Mouse (Mus musculus) ES-Bruce4 (cell line): ENCODE data around the gene Neurog2. TPM values are rescaled to one million over a fixed set of nuclear protein-coding genes. Genes with fewer than 3 reads are reported as not detected.

ENCODE experiments used
- H3K27ac ChIP-seq: 2 replicates; pipeline ENCODE4 v1.5.1; 2012; ENCODE audit warnings: low read length, inconsistent platforms; ENCODE audit not compliant: insufficient read depth
- H3K27me3 ChIP-seq: 2 replicates; pipeline ENCODE4 v1.6.1; 2012; ENCODE audit warnings: mild to moderate bottlenecking, low read length, inconsistent platforms; ENCODE audit not compliant: control insufficient read depth, poor library complexity, insufficient read depth, severe bottlenecking
- H3K36me3 ChIP-seq: 2 replicates; pipeline ENCODE4 v1.6.1; 2012; ENCODE audit warnings: inconsistent platforms, mild to moderate bottlenecking, low read length, moderate library complexity; ENCODE audit not compliant: control insufficient read depth, poor library complexity, insufficient read depth, severe bottlenecking
- H3K4me1 ChIP-seq: one replicate; pipeline ENCODE4 v1.8.1; 2011; ENCODE audit warnings: low read length; ENCODE audit not compliant: control insufficient read depth, insufficient read depth
- H3K4me3 ChIP-seq: 2 replicates; pipeline ENCODE4 v1.5.1; 2011; ENCODE audit warnings: low read depth, mild to moderate bottlenecking, low read length
- H3K9ac ChIP-seq: 2 replicates; pipeline ENCODE4 v1.6.1; 2012; ENCODE audit warnings: low read depth, mild to moderate bottlenecking, inconsistent platforms; ENCODE audit not compliant: poor library complexity, severe bottlenecking
- H3K9me3 ChIP-seq: replicated peaks from 2 replicates; pipeline ENCODE4 v1.6.1; 2012; ENCODE audit warnings: mild to moderate bottlenecking, low read length, inconsistent platforms; ENCODE audit not compliant: control insufficient read depth, poor library complexity, insufficient read depth, severe bottlenecking
- CTCF ChIP-seq: IDR thresholded peaks from one replicate; pipeline ENCODE4 v1.8.1; 2011; ENCODE audit warnings: low read depth, low read length
- EP300 ChIP-seq: IDR thresholded peaks from 2 replicates; pipeline ENCODE4 v1.6.1; 2011; ENCODE audit warnings: low read depth, low read length; ENCODE audit not compliant: insufficient read depth
- POLR2A ChIP-seq: IDR thresholded peaks from one replicate; pipeline ENCODE4 v1.8.1; 2011; ENCODE audit warnings: low read length; ENCODE audit not compliant: insufficient read depth
- polyA plus RNA-seq: library from polyadenylated mRNA; stranded (reverse); fragments of >200 nt; gene quantifications from 2 replicates; pipeline ENCODE4 v1.2.4, GENCODE M21; 2011; ENCODE audit warnings: low read depth; ENCODE audit not compliant: missing spikeins, insufficient read depth, insufficient read length

Gene Neurog2
- polyA plus RNA-seq, 1 experiment = not detected

GRCm38 (mm10) chr3:127630735-127631372, 2.1 kb upstream of the Neurog2 start:
- H3K4me3 ChIP-seq = no peak overlapping the region
- no peak overlapping the region for H3K27ac ChIP-seq
- TF ChIP-seq CTCF (no peak), EP300 (no peak), POLR2A (no peak)
- H3K36me3 ChIP-seq = no peaks in the 10 kb centered on the region
- no peaks in the 10 kb centered on the region for H3K4me1 ChIP-seq
- no peaks in the 10 kb centered on the region for H3K9me3 ChIP-seq
- peaks cover 37% of the 10 kb centered on the region for H3K27me3 ChIP-seq
- no peak overlapping the region for H3K9ac ChIP-seq

- Histone ChIP-seq H3K27me3 (peaks cover 35% of the 10 kb centered on the region), H3K4me3 (no peak overlapping the region), H3K4me1 (no peaks in the 10 kb centered on the region), H3K9me3 (no peaks in the 10 kb centered on the region), H3K27ac (no peak overlapping the region), H3K9ac (no peak overlapping the region), H3K36me3 (no peaks in the 10 kb centered on the region)
- TF ChIP-seq CTCF (no peak), EP300 (no peak), POLR2A (no peak)
Measured at GRCm38 (mm10) chr3:127631582-127631981, 1.4 kb upstream of the Neurog2 start.

GRCm38 (mm10) chr3:127632531-127632930, 404 bp upstream of the Neurog2 start:
- Histone ChIP-seq H3K9me3 (no peaks in the 10 kb centered on the region), H3K9ac (no peak overlapping the region), H3K4me1 (no peaks in the 10 kb centered on the region), H3K4me3 (peak overlapping the region; percentile 67), H3K36me3 (no peaks in the 10 kb centered on the region), H3K27ac (no peak overlapping the region), H3K27me3 (peaks cover 30% of the 10 kb centered on the region)
- TF ChIP-seq POLR2A (no peak), EP300 (no peak), CTCF (no peak)

- no peaks in the 10 kb centered on the region for H3K4me1 ChIP-seq
- no peaks in the 10 kb centered on the region for H3K36me3 ChIP-seq
- H3K9me3 ChIP-seq = no peaks in the 10 kb centered on the region
- peak; percentile 64 for TF ChIP-seq CTCF
- TF ChIP-seq EP300 = no peak
- H3K27me3 ChIP-seq = peaks cover 24% of the 10 kb centered on the region
- no peak overlapping the region for H3K27ac ChIP-seq
- H3K9ac ChIP-seq = no peak overlapping the region
- peak overlapping the region; percentile 66 for H3K4me3 ChIP-seq
Measured at GRCm38 (mm10) chr3:127634101-127634983, 1.4 kb downstream of the Neurog2 start.

- H3K36me3 ChIP-seq = no peaks in the 10 kb centered on the region
- no peaks in the 10 kb centered on the region for H3K4me1 ChIP-seq
- H3K9me3 ChIP-seq = no peaks in the 10 kb centered on the region
- no peak for TF ChIP-seq POLR2A
- no peak for TF ChIP-seq CTCF
- no peak for TF ChIP-seq EP300
- H3K4me3 ChIP-seq = no peak overlapping the region
- no peak overlapping the region for H3K27ac ChIP-seq
- H3K9ac ChIP-seq = no peak overlapping the region
- H3K27me3 ChIP-seq = peaks cover 24% of the 10 kb centered on the region
Measured at GRCm38 (mm10) chr3:127634984-127635349, 2.0 kb downstream of the Neurog2 start.
